Comparison of ENCODE assay signal across 9 mouse cellular contexts in the genomic region with DNA sequence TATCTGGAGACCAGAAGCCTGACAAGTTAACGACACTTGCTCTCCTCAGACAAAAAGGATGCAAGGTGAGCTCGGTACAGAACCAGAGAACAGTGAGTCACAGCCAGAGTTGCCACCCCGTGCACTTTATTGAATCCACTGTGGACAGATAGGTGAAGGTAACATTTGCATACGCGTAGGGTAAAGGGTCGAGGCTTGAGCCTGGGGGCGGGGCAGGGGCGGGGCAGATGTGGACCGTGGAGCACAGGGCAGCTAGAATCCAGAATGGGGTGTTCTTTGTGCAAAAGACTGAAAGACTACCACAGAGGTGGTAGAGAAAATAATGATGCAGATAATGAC. TPM values are rescaled to one million over a fixed set of nuclear protein-coding genes. Genes with fewer than 3 reads are reported as not detected.
DNase-seq lines count a peak whose midpoint lies in the region; ATAC-seq and TF ChIP-seq lines count a peak whose summit lies in the region.
"Had no signal": no experiment of that assay in that cellular context is flagged by ENCODE, and none has a peak within 500 bp of the region (broad histone marks: within the 10 kb centered on the region; RNA-seq: fewer than 3 reads in every experiment).

No protein-coding gene starts in this region.

- H3K9me3 ChIP-seq in midbrain, embryonic 12.5 days: no peaks in the 10 kb centered on the region

- TF ChIP-seq CTCF in bone marrow, adult 2 months (IDR thresholded peaks at IDR 0.05; ENCODE audit: control insufficient read depth, insufficient read depth, low read length): no peak

- H3K4me1 ChIP-seq in bone marrow, adult 2 months (ENCODE audit: control insufficient read depth, insufficient read depth, low read length): peaks cover 5% of the 10 kb centered on the region
- H3K4me1 ChIP-seq in midbrain, embryonic 12.5 days: peaks cover 40% of the 10 kb centered on the region

- H3K4me2 ChIP-seq in midbrain, embryonic 12.5 days (replicated peaks): peak overlapping the region; percentile 48

- H3K36me3 ChIP-seq in midbrain, embryonic 12.5 days: no peaks in the 10 kb centered on the region

- 3% methylated on average over 9 of the region's 9 CpGs for WGBS in bone marrow, adult 2 months
- 12% methylated on average over 9 of the region's 9 CpGs for WGBS in midbrain, embryonic 12.5 days

- no peak overlapping the region; the same call in 1 of the 2 replicates for H3K9ac ChIP-seq in midbrain, embryonic 12.5 days (replicated peaks)

- H3K27ac ChIP-seq in bone marrow, adult 2 months (ENCODE audit: control insufficient read depth, insufficient read depth, low read depth, low read length, poor library complexity): peak overlapping the region; percentile 89
- H3K27ac ChIP-seq in midbrain, embryonic 12.5 days (replicated peaks): no peak overlapping the region

- no peak for ATAC-seq in midbrain, embryonic 12.5 days (ENCODE audit: low FRiP score, low read depth)
- ATAC-seq in CD4-positive, CD25-positive, alpha-beta regulatory T cell, adult 4 months: no peak

- peak overlapping the region; percentile 75 for H3K4me3 ChIP-seq in bone marrow, adult 2 months (replicated peaks; ENCODE audit: control insufficient read depth, low read depth, low read length)
- H3K4me3 ChIP-seq in midbrain, embryonic 12.5 days: peak overlapping the region; percentile 34; the same call in 1 of the 2 replicates

- peak; percentile 42 for DNase-seq in adrenal gland, postnatal 14 days
- DNase-seq in adrenal gland, postnatal 4 days (ENCODE audit: low spot score in 2 of 2): no peak
- peak; percentile 56 for DNase-seq in induced T-regulatory cell, adult 2 months (ENCODE audit: low read depth)
- DNase-seq in cerebellum, postnatal 10 days: no peak
- no peak for DNase-seq in layer of hippocampus, adult 11-12 months (ENCODE audit: low spot score)

- 0 out of 2 replicates have a peak, but pooled peaks cover 4% of the 10 kb centered on the region for H3K27me3 ChIP-seq in midbrain, embryonic 12.5 days

- no peak for TF ChIP-seq POLR2A in bone marrow, adult 2 months (IDR thresholded peaks at IDR 0.05; ENCODE audit: borderline replicate concordance, control insufficient read depth, low read depth, low read length)

RNA-seq across cellular contexts. Expression of a gene that starts 1.0 kb away (rescaled TPM):
- 1.1 TPM in 1 of 2 replicates, not detected in the other for total RNA-seq in adrenal gland, postnatal 14 days (2021)
- not detected for total RNA-seq in adrenal gland, postnatal 4 days (2021)
- polyA plus RNA-seq in bone marrow, adult 2 months (2011; ENCODE audit: insufficient read depth, insufficient read length, low replicate concordance, missing spikeins): not detected in 2 replicates
- polyA plus RNA-seq in midbrain, embryonic 12.5 days (2016; fragmentation: Nextera tagmentation; extraction: Ambion mirVana): not detected in 2 replicates
- under 1 TPM in 1 of 2 experiments, not detected in 1; 0.82 TPM for polyA plus RNA-seq in CD4-positive, CD25-positive, alpha-beta regulatory T cell, adult 4 months (2017; shearing (Covaris generic))
- total RNA-seq: hematopoietic stem cell, adult 5-6 weeks had no signal

RNA-seq across cellular contexts. Expression of a gene that starts 1.1 kb away (rescaled TPM):
- 458 and 515 TPM in 2 replicates for total RNA-seq in adrenal gland, postnatal 14 days (2021)
- 100 to 1,000 TPM; 508 to 623 TPM for total RNA-seq in adrenal gland, postnatal 4 days (2021)
- polyA plus RNA-seq in bone marrow, adult 2 months (2011; ENCODE audit: insufficient read depth, insufficient read length, low replicate concordance, missing spikeins): 71.7 and 147 TPM in 2 replicates
- 175 and 198 TPM in 2 replicates for polyA plus RNA-seq in midbrain, embryonic 12.5 days (2016; fragmentation: Nextera tagmentation; extraction: Ambion mirVana)
- 10 to 100 TPM; 39.6 to 46.5 TPM for polyA plus RNA-seq in CD4-positive, CD25-positive, alpha-beta regulatory T cell, adult 4 months (2017; shearing (Covaris generic))

RNA-seq across cellular contexts. Expression of a gene that starts 4.6 kb away (rescaled TPM):
- 0.63 and 1.4 TPM in 2 replicates for total RNA-seq in adrenal gland, postnatal 14 days (2021)
- total RNA-seq in adrenal gland, postnatal 4 days (2021): 1 to 10 TPM; 2.6 to 2.8 TPM
- polyA plus RNA-seq in bone marrow, adult 2 months (2011; ENCODE audit: insufficient read depth, insufficient read length, low replicate concordance, missing spikeins): 1.7 TPM in 1 of 2 replicates, not detected in the other
- polyA plus RNA-seq in midbrain, embryonic 12.5 days (2016; fragmentation: Nextera tagmentation; extraction: Ambion mirVana): 0.93 and 0.94 TPM in 2 replicates
- not detected for polyA plus RNA-seq in CD4-positive, CD25-positive, alpha-beta regulatory T cell, adult 4 months (2017; shearing (Covaris generic))
- total RNA-seq: hematopoietic stem cell, adult 5-6 weeks had no signal

RNA-seq across cellular contexts. Expression of a gene that starts 12.3 kb away (rescaled TPM):
- total RNA-seq in adrenal gland, postnatal 14 days (2021): 7.3 and 13.5 TPM in 2 replicates
- 10 to 100 TPM in 1 of 2 experiments, 1 to 10 TPM in 1; 8.0 to 13.7 TPM for total RNA-seq in adrenal gland, postnatal 4 days (2021)
- 32.8 and 82.9 TPM in 2 replicates for polyA plus RNA-seq in bone marrow, adult 2 months (2011; ENCODE audit: insufficient read depth, insufficient read length, low replicate concordance, missing spikeins)
- polyA plus RNA-seq in midbrain, embryonic 12.5 days (2016; fragmentation: Nextera tagmentation; extraction: Ambion mirVana): 7.8 and 10.3 TPM in 2 replicates
- polyA plus RNA-seq in CD4-positive, CD25-positive, alpha-beta regulatory T cell, adult 4 months (2017; shearing (Covaris generic)): not detected

RNA-seq across cellular contexts. Expression of a gene that starts 13.5 kb away (rescaled TPM):
- total RNA-seq in adrenal gland, postnatal 14 days (2021): 26.9 and 28.9 TPM in 2 replicates
- 10 to 100 TPM; 41.5 to 44.5 TPM for total RNA-seq in adrenal gland, postnatal 4 days (2021)
- polyA plus RNA-seq in bone marrow, adult 2 months (2011; ENCODE audit: insufficient read depth, insufficient read length, low replicate concordance, missing spikeins): 6.9 and 13.3 TPM in 2 replicates
- 13.1 and 14.9 TPM in 2 replicates for polyA plus RNA-seq in midbrain, embryonic 12.5 days (2016; fragmentation: Nextera tagmentation; extraction: Ambion mirVana)
- 10 to 100 TPM; 15.1 to 30.9 TPM for polyA plus RNA-seq in CD4-positive, CD25-positive, alpha-beta regulatory T cell, adult 4 months (2017; shearing (Covaris generic))

Comparison
In these comparisons a context has a peak if more than half of its experiments do, and no peak if none do; other contexts are left out.
1. DNase-seq: peak in adrenal gland, postnatal 14 days (single experiment) and induced T-regulatory cell, adult 2 months (single experiment); none in adrenal gland, postnatal 4 days (0 of 2), cerebellum, postnatal 10 days (0 of 2) and layer of hippocampus, adult 11-12 months (single experiment).